Mouse (Mus musculus): ENCODE measurements at regions not wholly inside any gene's neighbourhood (a gene's known extent, or its start where the extent isn't known, plus 50 kb on each side); places are given as distances from the start of the nearest gene placed in this dataset.

- no peak for DNase-seq (ENCODE audit: extremely low spot score, low spot score)
- WGBS = 94% methylated on average over 3 of the region's 3 CpGs
- Histone ChIP-seq H3K36me3 (replicated peaks) (no peaks in the 10 kb centered on the region), H3K9me3 (no peaks in the 10 kb centered on the region), H3K27ac (no peak overlapping the region), H3K27me3 (ENCODE audit: poor library complexity, severe bottlenecking) (no peaks in the 10 kb centered on the region), H3K4me1 (no peaks in the 10 kb centered on the region), H3K4me3 (no peak overlapping the region)
These were observed 681.2 kb downstream of the Hdgfl1 start for GRCm38 (mm10) chr13:26088727-26089126.

GRCm38 (mm10) chr13:26080814-26081213 is 689.2 kb downstream of the Hdgfl1 start:
- DNase-seq (ENCODE audit: extremely low spot score, low spot score) = no peak
- H3K27me3 ChIP-seq (ENCODE audit: poor library complexity, severe bottlenecking) = no peaks in the 10 kb centered on the region
- H3K9me3 ChIP-seq = no peaks in the 10 kb centered on the region
- peaks cover 10% of the 10 kb centered on the region for H3K4me1 ChIP-seq
- WGBS = 75% methylated on average over 2 of the region's 2 CpGs
- no peak overlapping the region for H3K4me3 ChIP-seq
- H3K36me3 ChIP-seq (replicated peaks) = no peaks in the 10 kb centered on the region
- H3K27ac ChIP-seq = peak overlapping the region; percentile 2; the same call in 1 of the 2 replicates

- WGBS = 63% methylated on average over 4 of the region's 4 CpGs
- no peaks in the 10 kb centered on the region for H3K9me3 ChIP-seq
- H3K27ac ChIP-seq = no peak overlapping the region
- H3K4me1 ChIP-seq = peaks cover 10% of the 10 kb centered on the region
- H3K36me3 ChIP-seq (replicated peaks) = no peaks in the 10 kb centered on the region
- DNase-seq (ENCODE audit: extremely low spot score, low spot score) = no peak
- no peak overlapping the region for H3K4me3 ChIP-seq
- H3K27me3 ChIP-seq (ENCODE audit: poor library complexity, severe bottlenecking) = no peaks in the 10 kb centered on the region
These were observed 689.7 kb downstream of the Hdgfl1 start for GRCm38 (mm10) chr13:26080302-26080701.

GRCm38 (mm10) chr13:26079362-26079761 is 690.6 kb downstream of the Hdgfl1 start:
- WGBS = 98% methylated on average over 1 of the region's 1 CpGs
- no peaks in the 10 kb centered on the region for H3K36me3 ChIP-seq (replicated peaks)
- H3K4me3 ChIP-seq = no peak overlapping the region
- no peaks in the 10 kb centered on the region for H3K27me3 ChIP-seq (ENCODE audit: poor library complexity, severe bottlenecking)
- no peaks in the 10 kb centered on the region for H3K9me3 ChIP-seq
- H3K4me1 ChIP-seq = peaks cover 10% of the 10 kb centered on the region
- DNase-seq (ENCODE audit: extremely low spot score, low spot score) = no peak
- H3K27ac ChIP-seq = no peak overlapping the region

- H3K4me1 ChIP-seq = peaks cover 11% of the 10 kb centered on the region
- no peak for DNase-seq (ENCODE audit: extremely low spot score, low spot score)
- no peaks in the 10 kb centered on the region for H3K9me3 ChIP-seq
- no peak overlapping the region for H3K27ac ChIP-seq
- no peak overlapping the region for H3K4me3 ChIP-seq
- WGBS = 25% methylated on average over 2 of the region's 2 CpGs
- H3K36me3 ChIP-seq (replicated peaks) = no peaks in the 10 kb centered on the region
- H3K27me3 ChIP-seq (ENCODE audit: poor library complexity, severe bottlenecking) = no peaks in the 10 kb centered on the region
These were observed 708.6 kb downstream of the Hdgfl1 start for GRCm38 (mm10) chr13:26061322-26061721.

- no peak overlapping the region for H3K4me3 ChIP-seq
- H3K27ac ChIP-seq = no peak overlapping the region
- no peaks in the 10 kb centered on the region for H3K27me3 ChIP-seq (ENCODE audit: poor library complexity, severe bottlenecking)
- H3K36me3 ChIP-seq (replicated peaks) = no peaks in the 10 kb centered on the region
- no peaks in the 10 kb centered on the region for H3K9me3 ChIP-seq
- no peak for DNase-seq (ENCODE audit: extremely low spot score, low spot score)
- H3K4me1 ChIP-seq = no peaks in the 10 kb centered on the region
These were observed 732.3 kb downstream of the Hdgfl1 start for GRCm38 (mm10) chr13:26037699-26038098.

- WGBS = 88% methylated on average over 3 of the region's 3 CpGs
- Histone ChIP-seq H3K27me3 (ENCODE audit: poor library complexity, severe bottlenecking) (no peaks in the 10 kb centered on the region), H3K36me3 (replicated peaks) (no peaks in the 10 kb centered on the region), H3K4me1 (no peaks in the 10 kb centered on the region), H3K9me3 (no peaks in the 10 kb centered on the region), H3K4me3 (no peak overlapping the region), H3K27ac (no peak overlapping the region)
- DNase-seq (ENCODE audit: extremely low spot score, low spot score) = no peak
These were observed 743.6 kb downstream of the Hdgfl1 start for GRCm38 (mm10) chr13:26026386-26026785.

- DNase-seq (ENCODE audit: extremely low spot score, low spot score) = no peak
- H3K27ac ChIP-seq = no peak overlapping the region
- H3K4me1 ChIP-seq = no peaks in the 10 kb centered on the region
- no peak overlapping the region for H3K4me3 ChIP-seq
- no peaks in the 10 kb centered on the region for H3K9me3 ChIP-seq
- H3K36me3 ChIP-seq (replicated peaks) = no peaks in the 10 kb centered on the region
- H3K27me3 ChIP-seq (ENCODE audit: poor library complexity, severe bottlenecking) = no peaks in the 10 kb centered on the region
These were observed 745.3 kb downstream of the Hdgfl1 start for GRCm38 (mm10) chr13:26024696-26025095.

GRCm38 (mm10) chr13:26020491-26020890 is 749.5 kb downstream of the Hdgfl1 start:
- DNase-seq (ENCODE audit: extremely low spot score, low spot score) = no peak
- Histone ChIP-seq H3K9me3 (no peaks in the 10 kb centered on the region), H3K27me3 (ENCODE audit: poor library complexity, severe bottlenecking) (no peaks in the 10 kb centered on the region), H3K4me1 (no peaks in the 10 kb centered on the region), H3K36me3 (replicated peaks) (no peaks in the 10 kb centered on the region), H3K4me3 (no peak overlapping the region), H3K27ac (no peak overlapping the region)
- WGBS = 94% methylated on average over 2 of the region's 2 CpGs

GRCm38 (mm10) chr13:26009131-26009530 is 738.8 kb upstream of the Nrsn1 start:
- no peaks in the 10 kb centered on the region for H3K27me3 ChIP-seq (ENCODE audit: poor library complexity, severe bottlenecking)
- no peak overlapping the region for H3K4me3 ChIP-seq
- DNase-seq (ENCODE audit: extremely low spot score, low spot score) = no peak
- no peaks in the 10 kb centered on the region for H3K36me3 ChIP-seq (replicated peaks)
- no peaks in the 10 kb centered on the region for H3K9me3 ChIP-seq
- WGBS = 87% methylated on average over 1 of the region's 1 CpGs
- no peak overlapping the region for H3K27ac ChIP-seq
- H3K4me1 ChIP-seq = no peaks in the 10 kb centered on the region

GRCm38 (mm10) chr13:26004768-26005560 is 734.7 kb upstream of the Nrsn1 start:
- no peak for DNase-seq (ENCODE audit: extremely low spot score, low spot score)
- H3K4me3 ChIP-seq = no peak overlapping the region
- WGBS = 84% methylated on average over 7 of the region's 7 CpGs
- H3K27ac ChIP-seq = no peak overlapping the region
- H3K27me3 ChIP-seq (ENCODE audit: poor library complexity, severe bottlenecking) = no peaks in the 10 kb centered on the region
- no peaks in the 10 kb centered on the region for H3K36me3 ChIP-seq (replicated peaks)
- no peaks in the 10 kb centered on the region for H3K4me1 ChIP-seq
- no peaks in the 10 kb centered on the region for H3K9me3 ChIP-seq

GRCm38 (mm10) chr13:25993526-25993925 is 723.2 kb upstream of the Nrsn1 start:
- H3K9me3 ChIP-seq = peaks cover 3% of the 10 kb centered on the region; the same call in 1 of the 2 replicates
- H3K36me3 ChIP-seq (replicated peaks) = no peaks in the 10 kb centered on the region
- no peak overlapping the region for H3K27ac ChIP-seq
- H3K4me1 ChIP-seq = no peaks in the 10 kb centered on the region
- H3K27me3 ChIP-seq (ENCODE audit: poor library complexity, severe bottlenecking) = no peaks in the 10 kb centered on the region
- no peak for DNase-seq (ENCODE audit: extremely low spot score, low spot score)
- WGBS = 73% methylated on average over 1 of the region's 1 CpGs
- H3K4me3 ChIP-seq = no peak overlapping the region

- DNase-seq (ENCODE audit: extremely low spot score, low spot score) = no peak
- 92% methylated on average over 5 of the region's 5 CpGs for WGBS
- H3K4me1 ChIP-seq = no peaks in the 10 kb centered on the region
- no peaks in the 10 kb centered on the region for H3K27me3 ChIP-seq (ENCODE audit: poor library complexity, severe bottlenecking)
- no peak overlapping the region for H3K27ac ChIP-seq
- H3K4me3 ChIP-seq = no peak overlapping the region
- H3K36me3 ChIP-seq (replicated peaks) = no peaks in the 10 kb centered on the region
- no peaks in the 10 kb centered on the region for H3K9me3 ChIP-seq
These were observed 718.9 kb upstream of the Nrsn1 start for GRCm38 (mm10) chr13:25989067-25989756.

Measured in forebrain, embryonic 10.5 days (tissue).